Mouse (Mus musculus): ENCODE measurements at regions not wholly inside any gene's neighbourhood (a gene's known extent, or its start where the extent isn't known, plus 50 kb on each side); places are given as distances from the start of the nearest gene placed in this dataset.

DNA sequence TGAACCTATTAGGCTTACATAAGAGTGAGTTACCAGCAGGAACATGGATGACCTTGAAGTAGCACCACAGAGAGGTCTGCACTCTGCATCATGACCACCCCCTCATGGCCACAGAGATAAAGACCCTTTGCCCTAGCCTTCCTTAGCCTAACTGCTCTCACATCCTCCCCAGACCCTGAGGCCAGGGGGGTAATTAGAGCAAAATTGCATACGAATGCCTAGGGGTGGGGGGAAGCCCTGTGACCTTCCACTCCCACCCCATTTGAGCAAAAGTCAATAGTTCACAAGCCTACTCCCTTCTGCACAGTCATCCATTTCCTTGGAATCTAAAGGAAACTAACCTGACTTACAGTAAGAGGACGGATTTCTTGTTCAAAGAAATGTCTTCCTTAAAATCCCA lies 494.0 kb upstream of the Adgrl2 start:
- no peak overlapping the region for H3K27ac ChIP-seq
- no peak overlapping the region for H3K4me3 ChIP-seq (replicated peaks)
- no peaks in the 10 kb centered on the region for H3K27me3 ChIP-seq
- no peaks in the 10 kb centered on the region for H3K36me3 ChIP-seq
- WGBS: 56% methylated on average over 2 of the region's 2 CpGs
- no peaks in the 10 kb centered on the region for H3K9me3 ChIP-seq (replicated peaks)
- no peak overlapping the region for H3K4me2 ChIP-seq
- no peak overlapping the region for H3K9ac ChIP-seq
- ATAC-seq (replicated peaks; ENCODE audit: low FRiP score): no peak
- H3K4me1 ChIP-seq: no peaks in the 10 kb centered on the region

- Histone ChIP-seq H3K27me3 (no peaks in the 10 kb centered on the region), H3K9ac (no peak overlapping the region), H3K36me3 (no peaks in the 10 kb centered on the region), H3K27ac (no peak overlapping the region), H3K4me2 (no peak overlapping the region), H3K4me3 (replicated peaks) (no peak overlapping the region), H3K4me1 (peaks cover 7% of the 10 kb centered on the region; the same call in 1 of the 2 replicates), H3K9me3 (replicated peaks) (no peaks in the 10 kb centered on the region)
- 0 out of 2 replicates have a peak, but pooled peaks have one; percentile 18 for ATAC-seq (replicated peaks; ENCODE audit: low FRiP score)
- 34% methylated on average over 2 of the region's 2 CpGs for WGBS
These were observed 485.8 kb upstream of the Adgrl2 start for GRCm38 (mm10) chr3:149476151-149476550.

GRCm38 (mm10) chr3:149466973-149467372 lies 476.6 kb upstream of the Adgrl2 start:
- 0 out of 2 replicates have a peak, but pooled peaks cover 2% of the 10 kb centered on the region for H3K4me1 ChIP-seq
- H3K36me3 ChIP-seq: no peaks in the 10 kb centered on the region
- no peak overlapping the region for H3K4me2 ChIP-seq
- H3K9me3 ChIP-seq (replicated peaks): no peaks in the 10 kb centered on the region
- no peaks in the 10 kb centered on the region for H3K27me3 ChIP-seq
- H3K9ac ChIP-seq: no peak overlapping the region
- no peak overlapping the region for H3K27ac ChIP-seq
- ATAC-seq (replicated peaks; ENCODE audit: low FRiP score): no peak
- no peak overlapping the region for H3K4me3 ChIP-seq (replicated peaks)
- 90% methylated on average over 5 of the region's 5 CpGs for WGBS

DNA sequence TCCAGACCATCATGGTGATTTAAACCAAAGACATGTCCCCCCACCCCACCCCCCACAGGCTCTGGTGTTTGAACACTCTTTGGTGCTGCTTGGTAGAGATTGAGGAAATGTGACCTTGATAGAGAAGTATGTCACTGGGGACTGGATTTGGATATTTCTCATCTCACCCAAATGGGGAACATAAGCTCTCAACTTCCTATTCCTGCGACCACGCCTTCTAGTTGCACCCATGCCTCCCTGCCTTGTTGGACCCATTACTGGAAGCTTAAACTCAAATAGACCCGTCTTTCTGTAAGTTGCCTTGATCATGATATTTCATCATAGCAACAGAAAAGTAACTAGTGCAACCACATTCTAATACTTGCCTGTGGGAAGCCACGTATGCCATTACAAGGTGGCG lies 474.2 kb upstream of the Adgrl2 start:
- Histone ChIP-seq H3K9me3 (replicated peaks) (no peaks in the 10 kb centered on the region), H3K4me3 (replicated peaks) (no peak overlapping the region), H3K27me3 (no peaks in the 10 kb centered on the region), H3K9ac (no peak overlapping the region), H3K4me2 (no peak overlapping the region), H3K4me1 (0 out of 2 replicates have a peak, but pooled peaks cover 2% of the 10 kb centered on the region), H3K36me3 (no peaks in the 10 kb centered on the region), H3K27ac (no peak overlapping the region)
- no peak for ATAC-seq (replicated peaks; ENCODE audit: low FRiP score)
- 94% methylated on average over 5 of the region's 5 CpGs for WGBS

GRCm38 (mm10) chr3:149462121-149462541 lies 471.8 kb upstream of the Adgrl2 start:
- no peak for ATAC-seq (replicated peaks; ENCODE audit: low FRiP score)

DNA sequence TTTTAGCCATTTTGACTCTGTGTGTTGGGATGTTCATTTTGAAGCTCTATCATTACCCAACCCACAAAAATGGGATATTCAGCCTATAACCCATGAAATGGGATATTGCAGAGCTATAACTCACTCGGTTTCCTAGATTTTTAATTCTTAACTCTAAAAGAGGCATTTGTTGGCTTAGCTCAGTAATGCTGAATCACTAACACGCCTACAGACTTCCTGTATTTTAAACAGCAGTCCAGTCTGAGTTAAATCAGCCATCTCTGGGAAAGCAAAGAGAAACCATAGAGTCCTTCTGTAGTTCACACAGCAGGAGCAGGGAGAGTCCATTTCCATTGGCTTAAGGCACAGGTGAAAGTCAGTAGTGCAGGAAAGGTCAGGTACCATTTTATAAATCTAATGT lies 471.3 kb upstream of the Adgrl2 start:
- Histone ChIP-seq H3K4me3 (replicated peaks) (no peak overlapping the region), H3K4me1 (0 out of 2 replicates have a peak, but pooled peaks cover 2% of the 10 kb centered on the region), H3K27ac (no peak overlapping the region), H3K4me2 (no peak overlapping the region), H3K27me3 (no peaks in the 10 kb centered on the region), H3K36me3 (no peaks in the 10 kb centered on the region), H3K9me3 (replicated peaks) (no peaks in the 10 kb centered on the region), H3K9ac (no peak overlapping the region)
- ATAC-seq (replicated peaks; ENCODE audit: low FRiP score): no peak
- WGBS: 72% methylated on average over 2 of the region's 2 CpGs

More at GRCm38 (mm10) chr3:149462121-149462541, 471.8 kb upstream of the Adgrl2 start:
- Histone ChIP-seq H3K4me3 (replicated peaks) (no peak overlapping the region), H3K9ac (no peak overlapping the region), H3K4me1 (0 out of 2 replicates have a peak, but pooled peaks cover 2% of the 10 kb centered on the region), H3K4me2 (no peak overlapping the region), H3K27ac (no peak overlapping the region), H3K36me3 (no peaks in the 10 kb centered on the region), H3K9me3 (replicated peaks) (no peaks in the 10 kb centered on the region), H3K27me3 (no peaks in the 10 kb centered on the region)
- WGBS: 40% methylated on average over 2 of the region's 2 CpGs

DNA sequence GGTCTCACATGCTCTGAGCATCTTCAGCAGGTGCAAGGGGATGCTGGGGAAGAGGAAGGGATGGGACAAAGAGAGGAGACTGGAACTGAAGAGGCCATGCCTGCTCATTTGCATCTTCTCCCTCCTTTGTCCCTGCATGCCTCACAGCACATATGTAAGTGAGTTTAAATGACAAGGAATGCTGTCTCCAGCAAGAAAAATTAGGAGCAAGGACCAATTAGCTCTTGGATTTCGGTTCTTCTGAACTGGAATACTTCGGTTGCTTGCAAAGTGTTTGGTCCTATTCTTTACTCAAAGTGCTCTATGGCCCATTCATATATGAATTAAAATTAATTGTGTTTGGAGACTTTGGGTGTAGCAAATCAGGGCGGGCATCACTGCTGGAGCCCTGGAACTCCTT lies 459.0 kb upstream of the Adgrl2 start:
- no peak for ATAC-seq (replicated peaks; ENCODE audit: low FRiP score)
- 86% methylated on average over 3 of the region's 3 CpGs for WGBS
- Histone ChIP-seq H3K27ac (no peak overlapping the region), H3K27me3 (no peaks in the 10 kb centered on the region; the same call in 1 of the 2 replicates), H3K36me3 (no peaks in the 10 kb centered on the region), H3K9ac (no peak overlapping the region), H3K9me3 (replicated peaks) (no peaks in the 10 kb centered on the region), H3K4me3 (replicated peaks) (no peak overlapping the region), H3K4me2 (no peak overlapping the region), H3K4me1 (peaks cover 4% of the 10 kb centered on the region)

- Histone ChIP-seq H3K9ac (no peak overlapping the region), H3K4me3 (replicated peaks) (no peak overlapping the region), H3K27ac (no peak overlapping the region), H3K27me3 (no peaks in the 10 kb centered on the region; the same call in 1 of the 2 replicates), H3K36me3 (no peaks in the 10 kb centered on the region), H3K4me1 (peaks cover 4% of the 10 kb centered on the region), H3K4me2 (no peak overlapping the region), H3K9me3 (replicated peaks) (no peaks in the 10 kb centered on the region)
- WGBS: 42% methylated on average over 6 of the region's 6 CpGs
- ATAC-seq (replicated peaks; ENCODE audit: low FRiP score): 0 out of 2 replicates have a peak, but pooled peaks have one; percentile 60
These were observed 455.7 kb upstream of the Adgrl2 start for GRCm38 (mm10) chr3:149445991-149446564.

GRCm38 (mm10) chr3:149444854-149445577 lies 454.7 kb upstream of the Adgrl2 start:
- ATAC-seq (replicated peaks; ENCODE audit: low FRiP score): peak; percentile 76
- Histone ChIP-seq H3K36me3 (no peaks in the 10 kb centered on the region), H3K27me3 (no peaks in the 10 kb centered on the region; the same call in 1 of the 2 replicates), H3K9me3 (replicated peaks) (no peaks in the 10 kb centered on the region), H3K9ac (0 out of 2 replicates have a peak overlapping the region, but pooled peaks have one; percentile 31), H3K27ac (no peak overlapping the region), H3K4me1 (peaks cover 4% of the 10 kb centered on the region), H3K4me2 (peak overlapping the region; percentile 62), H3K4me3 (replicated peaks) (peak overlapping the region; percentile 43)
- WGBS: 12% methylated on average over 15 of the region's 15 CpGs

DNA sequence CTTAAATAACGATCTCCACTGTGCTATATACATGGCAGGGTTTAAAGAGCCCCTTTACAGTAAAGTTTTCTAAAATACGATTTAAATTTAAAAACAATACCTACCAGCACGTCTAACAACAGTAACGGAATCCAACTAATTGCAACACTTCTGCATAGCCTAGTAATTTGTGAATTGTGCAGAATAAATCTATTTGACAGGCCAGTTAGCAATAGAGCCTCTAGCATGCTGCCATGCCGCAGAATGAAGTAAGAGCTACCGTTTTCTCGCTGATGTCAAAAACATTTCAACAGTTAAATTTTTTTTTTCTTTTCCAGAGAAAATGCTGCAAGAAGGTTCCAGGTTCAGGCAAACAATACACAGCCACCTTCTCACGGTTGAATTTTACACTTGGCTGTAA lies 454.0 kb upstream of the Adgrl2 start:
- no peak overlapping the region for H3K9ac ChIP-seq
- peak overlapping the region; percentile 3; the same call in 1 of the 2 replicates for H3K4me3 ChIP-seq (replicated peaks)
- H3K4me2 ChIP-seq: no peak overlapping the region; the same call in 1 of the 2 replicates
- H3K36me3 ChIP-seq: no peaks in the 10 kb centered on the region
- no peak for ATAC-seq (replicated peaks; ENCODE audit: low FRiP score)
- peaks cover 4% of the 10 kb centered on the region for H3K4me1 ChIP-seq
- no peaks in the 10 kb centered on the region for H3K9me3 ChIP-seq (replicated peaks)
- no peaks in the 10 kb centered on the region; the same call in 1 of the 2 replicates for H3K27me3 ChIP-seq
- 54% methylated on average over 8 of the region's 8 CpGs for WGBS
- no peak overlapping the region for H3K27ac ChIP-seq

DNA sequence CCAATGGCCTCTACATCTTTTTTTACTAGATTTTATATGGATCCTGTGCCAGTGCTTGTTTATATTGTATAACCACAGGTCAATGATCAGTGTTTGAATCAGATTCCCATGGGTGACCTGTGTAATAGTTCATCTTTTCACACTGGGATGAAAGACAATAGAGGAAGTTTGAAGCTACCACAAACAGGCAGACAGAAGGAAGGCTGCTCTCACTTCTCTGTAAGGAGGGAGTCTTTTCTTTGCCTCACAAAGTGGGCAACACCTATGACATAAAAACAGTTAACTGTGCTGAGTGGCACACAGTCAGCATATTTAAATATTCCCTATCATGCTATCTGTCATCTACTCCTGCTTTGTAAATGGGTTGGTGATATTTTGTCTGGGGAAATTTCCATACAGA lies 450.9 kb upstream of the Adgrl2 start:
- ATAC-seq (replicated peaks; ENCODE audit: low FRiP score): no peak
- H3K9me3 ChIP-seq (replicated peaks): no peaks in the 10 kb centered on the region

DNA sequence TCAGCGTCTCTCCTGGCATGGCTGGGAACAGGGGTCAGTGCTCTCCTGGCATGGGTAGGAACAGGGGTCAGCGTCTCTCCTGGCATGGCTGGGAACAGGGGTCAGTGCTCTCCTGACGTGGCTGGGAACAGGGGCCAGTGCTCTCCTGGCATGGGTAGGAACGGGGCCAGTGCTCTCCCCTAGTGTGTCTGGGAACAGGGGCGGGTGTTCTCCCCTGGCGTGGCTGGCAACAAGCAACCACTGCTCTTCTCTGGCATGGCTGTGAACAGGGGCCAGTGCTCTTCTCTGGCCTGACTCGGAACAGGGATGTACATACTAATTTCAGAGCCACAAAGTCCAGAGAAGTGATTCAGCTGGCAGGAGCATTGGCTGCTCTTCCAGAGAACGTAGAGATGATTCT lies 447.4 kb upstream of the Adgrl2 start:
- WGBS: 68% methylated on average over 8 of the region's 8 CpGs
- Histone ChIP-seq H3K27me3 (no peaks in the 10 kb centered on the region), H3K9me3 (replicated peaks) (no peaks in the 10 kb centered on the region), H3K27ac (no peak overlapping the region), H3K9ac (no peak overlapping the region), H3K36me3 (no peaks in the 10 kb centered on the region), H3K4me2 (no peak overlapping the region), H3K4me1 (no peaks in the 10 kb centered on the region), H3K4me3 (replicated peaks) (no peak overlapping the region)
- peak; percentile 40; the same call in 1 of the 2 replicates for ATAC-seq (replicated peaks; ENCODE audit: low FRiP score)

More for the DNA sequence above, 450.9 kb upstream of the Adgrl2 start:
- H3K9ac ChIP-seq: no peak overlapping the region
- no peak overlapping the region for H3K27ac ChIP-seq
- H3K4me1 ChIP-seq: peaks cover 4% of the 10 kb centered on the region
- H3K4me3 ChIP-seq (replicated peaks): no peak overlapping the region
- no peaks in the 10 kb centered on the region; the same call in 1 of the 2 replicates for H3K27me3 ChIP-seq
- H3K36me3 ChIP-seq: no peaks in the 10 kb centered on the region
- H3K4me2 ChIP-seq: no peak overlapping the region

Data from kidney, embryonic 15.5 days (tissue).